Mouse (Mus musculus) frontal cortex, postnatal 10 days (tissue): ENCODE measurements around the gene Prelid1.

Source experiments
- DNase-seq, 2 experiments: peaks; one replicate each; pipeline ENCODE4 v3.0.0; 2022; ENCODE audit warnings: low spot score in 2 of 2, mixed read lengths in 1 of 2

The Prelid1 gene

GRCm38 (mm10) chr13:55319931-55320533, at the start of gene Prelid1:
Gene Prelid1, plus strand, starts transcription at chr13:55320500.
- no peak for DNase-seq

GRCm38 (mm10) chr13:55277203-55277602, 43.1 kb upstream of the Prelid1 start:
- DNase-seq, result no peak

- no peak for DNase-seq
These were observed 42.7 kb upstream of the Prelid1 start for GRCm38 (mm10) chr13:55277646-55278045.

- DNase-seq, result no peak
These were observed 31.4 kb upstream of the Prelid1 start for GRCm38 (mm10) chr13:55288854-55289253.

- DNase-seq, result no peak
These were observed 23.5 kb upstream of the Prelid1 start for GRCm38 (mm10) chr13:55296760-55297159.

- no peak for DNase-seq
These were observed 19.4 kb upstream of the Prelid1 start for GRCm38 (mm10) chr13:55300913-55301312.

GRCm38 (mm10) chr13:55312028-55312630, 8.2 kb upstream of the Prelid1 start:
- no peak for DNase-seq

GRCm38 (mm10) chr13:55313051-55313450, 7.2 kb upstream of the Prelid1 start:
- no peak for DNase-seq

GRCm38 (mm10) chr13:55314891-55315412, 5.3 kb upstream of the Prelid1 start:
- no peak for DNase-seq

GRCm38 (mm10) chr13:55318351-55318750, 1.9 kb upstream of the Prelid1 start:
- no peak for DNase-seq

- DNase-seq, result peak; percentile 83 to 87
These were observed 1.3 kb downstream of the Prelid1 start, which contains the start of gene Rab24 for GRCm38 (mm10) chr13:55321434-55322129. Gene Rab24, minus strand, starts transcription at chr13:55321946.

- no peak for DNase-seq
These were observed 2.0 kb downstream of the Prelid1 start for GRCm38 (mm10) chr13:55322130-55322825.

- no peak for DNase-seq
These were observed 5.3 kb downstream of the Prelid1 start for GRCm38 (mm10) chr13:55325596-55325995.

GRCm38 (mm10) chr13:55327169-55327568, 6.9 kb downstream of the Prelid1 start:
- no peak for DNase-seq

- peak; percentile 88 to 90 for DNase-seq
These were observed 7.3 kb downstream of the Prelid1 start for GRCm38 (mm10) chr13:55327633-55328032.

GRCm38 (mm10) chr13:55328171-55328570, 7.9 kb downstream of the Prelid1 start:
- no peak for DNase-seq

GRCm38 (mm10) chr13:55328641-55329040, 8.3 kb downstream of the Prelid1 start:
- DNase-seq, result no peak

GRCm38 (mm10) chr13:55329109-55329682, 8.9 kb downstream of the Prelid1 start:
- DNase-seq, result no peak

GRCm38 (mm10) chr13:55329683-55330566, 9.6 kb downstream of the Prelid1 start, which contains the start of gene Mxd3:
Gene Mxd3, minus strand, starts transcription at chr13:55329823.
- DNase-seq, result peak; percentile 76 to 80

- no peak for DNase-seq
These were observed 10.5 kb downstream of the Prelid1 start for GRCm38 (mm10) chr13:55330567-55331400.
